Mouse (Mus musculus): ENCODE data around the gene Vwa8.

DNA sequence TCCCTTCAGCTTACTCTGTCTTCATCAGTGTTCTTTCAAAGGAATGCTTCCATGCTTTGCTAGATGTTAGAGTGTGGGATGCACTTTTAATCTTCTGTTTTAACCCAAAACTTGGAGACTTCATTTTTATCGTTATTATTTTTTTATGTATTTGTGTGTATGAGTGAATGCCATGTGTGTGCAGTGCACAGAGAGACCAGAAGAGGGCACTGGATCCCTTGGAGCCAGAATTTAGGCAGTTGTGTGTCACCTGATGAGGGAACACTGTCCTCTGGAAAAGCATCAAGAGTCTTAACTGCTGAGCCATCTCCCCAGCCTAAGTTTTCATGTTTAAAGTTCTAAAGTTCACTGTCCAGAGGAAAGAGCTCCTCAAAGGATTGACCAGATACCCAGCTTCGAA lies 316.1 kb downstream of the Vwa8 start:
- peak; percentile 59 for TF ChIP-seq CTCF (IDR thresholded peaks at IDR 0.05; ENCODE audit: low read depth)
- no peak for TF ChIP-seq EP300 (IDR thresholded peaks at IDR 0.05; ENCODE audit: low read depth)
